Mouse (Mus musculus) liver, embryonic 11.5 days (tissue): ENCODE data around the gene Aspn. TPM values are rescaled to one million over a fixed set of nuclear protein-coding genes. Genes with fewer than 3 reads are reported as not detected.

Source experiments
- ATAC-seq: fragments of 200-750 bp; cut with Nextera tagmentation; replicated peaks from 2 replicates; pipeline ENCODE4 v1.8.0; 2017; ENCODE audit warnings: moderate number of reproducible peaks, mild to moderate bottlenecking, moderate TSS enrichment, moderate library complexity; ENCODE audit not compliant: low FRiP score
- DNase-seq: peaks from one replicate; pipeline ENCODE4 v3.0.0-alpha.2; 2017; ENCODE audit warnings: low spot score
- H3K27ac ChIP-seq: fragments of 300-500 bp; sonication (generic); 2 replicates; pipeline ENCODE4 v1.5.1; 2014; ENCODE audit warnings: mild to moderate bottlenecking, low read depth, low read length, control low read depth
- H3K27me3 ChIP-seq: fragments of 300-500 bp; sonication (generic); replicated peaks from 2 replicates; pipeline ENCODE4 v1.6.1; 2014; ENCODE audit warnings: low read length, mixed read lengths; ENCODE audit not compliant: control insufficient read depth, insufficient read depth
- H3K36me3 ChIP-seq: fragments of 300-500 bp; sonication (generic); 2 replicates; pipeline ENCODE4 v1.6.1; 2014; ENCODE audit warnings: mild to moderate bottlenecking, low read length, moderate library complexity, mixed read lengths; ENCODE audit not compliant: control insufficient read depth, insufficient read depth
- H3K4me1 ChIP-seq: fragments of 300-500 bp; sonication (generic); replicated peaks from 2 replicates; pipeline ENCODE4 v1.6.1; 2014; ENCODE audit warnings: low read length, mixed read lengths; ENCODE audit not compliant: control insufficient read depth, insufficient read depth
- H3K4me2 ChIP-seq: fragments of 300-500 bp; sonication (generic); 2 replicates; pipeline ENCODE4 v1.6.1; 2014; ENCODE audit warnings: mild to moderate bottlenecking, control low read depth, moderate library complexity
- H3K4me3 ChIP-seq: fragments of 300-500 bp; sonication (generic); 2 replicates; pipeline ENCODE4 v1.5.1; 2014; ENCODE audit warnings: low read depth, low read length, control low read depth
- H3K9ac ChIP-seq: fragments of 300-500 bp; sonication (generic); 2 replicates; pipeline ENCODE4 v1.6.1; 2014; ENCODE audit warnings: low read depth, low read length, control low read depth
- H3K9me3 ChIP-seq: fragments of 300-500 bp; sonication (generic); 2 replicates; pipeline ENCODE4 v1.6.1; 2016; ENCODE audit warnings: low read length, inconsistent platforms, mixed read lengths; ENCODE audit not compliant: control insufficient read depth
- WGBS: fragments of 180-500 bp; shearing (Covaris S2); extraction: QIAGEN DNeasy Blood & Tissue Kit; methylation state at CpG from one replicate; pipeline ENCODE4 v1.1.7; 2014; 5-methylcytosine and 5-hydroxymethylcytosine counted together
- polyA plus RNA-seq: library from polyadenylated mRNA; unstranded; fragments of >200 nt; fragmentation: Nextera tagmentation; extraction: Ambion mirVana; gene quantifications from 2 replicates; pipeline ENCODE4 v1.2.1, GENCODE M21; 2014

The Aspn gene
- polyA plus RNA-seq, 1 experiment from 2014 or later = 0.45 TPM

GRCm38 (mm10) chr13:49603603-49604002 lies 59.4 kb downstream of the Aspn start:
- ATAC-seq = no peak
- Histone ChIP-seq H3K9me3 (no peaks in the 10 kb centered on the region; the same call in 1 of the 2 replicates), H3K4me1 (no peaks in the 10 kb centered on the region), H3K4me2 (no peak overlapping the region), H3K4me3 (no peak overlapping the region), H3K9ac (no peak overlapping the region), H3K36me3 (no peaks in the 10 kb centered on the region), H3K27ac (no peak overlapping the region), H3K27me3 (no peaks in the 10 kb centered on the region)
- DNase-seq = no peak

GRCm38 (mm10) chr13:49607714-49608113 lies 63.5 kb downstream of the Aspn start, which contains the start of gene Ogn:
TSS of gene Ogn (plus strand) at chr13:49608046.
- Histone ChIP-seq H3K27ac (no peak within 1 kb of the TSS), H3K36me3 (no peaks in the 10 kb centered on the region), H3K4me2 (no peak within 1 kb of the TSS), H3K4me3 (no peak within 1 kb of the TSS), H3K4me1 (no peaks in the 10 kb centered on the region), H3K27me3 (no peaks in the 10 kb centered on the region), H3K9me3 (no peaks in the 10 kb centered on the region), H3K9ac (no peak within 1 kb of the TSS)
- 87% methylated on average over 4 of the region's 4 CpGs for WGBS
- ATAC-seq = no peak
- DNase-seq = no peak

- Histone ChIP-seq H3K4me2 (no peak overlapping the region), H3K4me1 (no peaks in the 10 kb centered on the region), H3K27me3 (no peaks in the 10 kb centered on the region), H3K36me3 (no peaks in the 10 kb centered on the region), H3K27ac (no peak overlapping the region), H3K4me3 (no peak overlapping the region), H3K9ac (no peak overlapping the region), H3K9me3 (no peaks in the 10 kb centered on the region)
- ATAC-seq = no peak
- 79% methylated on average over 4 of the region's 4 CpGs for WGBS
- DNase-seq = no peak
Observed at GRCm38 (mm10) chr13:49608589-49609322, 64.5 kb downstream of the Aspn start.

- H3K27ac ChIP-seq = peak overlapping the region; percentile 47
- no peaks in the 10 kb centered on the region for H3K9me3 ChIP-seq
- peak overlapping the region; percentile 43 for H3K4me2 ChIP-seq
- ATAC-seq (peak; percentile 85), DNase-seq (no peak)
- no peak overlapping the region for H3K9ac ChIP-seq
- WGBS = 51% methylated on average over 3 of the region's 3 CpGs
- H3K27me3 ChIP-seq = no peaks in the 10 kb centered on the region
- H3K36me3 ChIP-seq = no peaks in the 10 kb centered on the region
- H3K4me1 ChIP-seq = peaks cover 9% of the 10 kb centered on the region
- H3K4me3 ChIP-seq = no peak overlapping the region
Observed at GRCm38 (mm10) chr13:49617021-49617420, 72.8 kb downstream of the Aspn start.

Other genes starting within 250 kb of the Aspn start
- gene Fgd3, start 224.1 kb upstream of the Aspn start, polyA plus RNA-seq = 0.74 and 0.92 TPM in 2 replicates
- gene Bicd2, start 202.9 kb upstream of the Aspn start, polyA plus RNA-seq = 22.6 TPM in 2 replicates
- 19.0 and 23.7 TPM in 2 replicates for gene Ippk, start 123.2 kb upstream of the Aspn start, polyA plus RNA-seq
- gene Tes3-ps, start 51.1 kb upstream of the Aspn start, polyA plus RNA-seq = 1.2 and 1.7 TPM in 2 replicates
- gene Ecm2, start 39.6 kb upstream of the Aspn start, polyA plus RNA-seq = 0.44 and 0.56 TPM in 2 replicates
- 0.74 and 1.1 TPM in 2 replicates for gene Omd, start 38.0 kb downstream of the Aspn start, polyA plus RNA-seq
- 1.2 and 2.2 TPM in 2 replicates for gene Ogn, start 63.6 kb downstream of the Aspn start, polyA plus RNA-seq
- gene Cenpp, start 108.3 kb downstream of the Aspn start, polyA plus RNA-seq = 38.5 and 43.4 TPM in 2 replicates
- 22.6 and 23.6 TPM in 2 replicates for gene Nol8, start 108.6 kb downstream of the Aspn start, polyA plus RNA-seq
- gene Iars, start 137.7 kb downstream of the Aspn start, polyA plus RNA-seq = 142 and 161 TPM in 2 replicates